9 mouse cellular contexts compared by ENCODE assay signal in the genomic region with DNA sequence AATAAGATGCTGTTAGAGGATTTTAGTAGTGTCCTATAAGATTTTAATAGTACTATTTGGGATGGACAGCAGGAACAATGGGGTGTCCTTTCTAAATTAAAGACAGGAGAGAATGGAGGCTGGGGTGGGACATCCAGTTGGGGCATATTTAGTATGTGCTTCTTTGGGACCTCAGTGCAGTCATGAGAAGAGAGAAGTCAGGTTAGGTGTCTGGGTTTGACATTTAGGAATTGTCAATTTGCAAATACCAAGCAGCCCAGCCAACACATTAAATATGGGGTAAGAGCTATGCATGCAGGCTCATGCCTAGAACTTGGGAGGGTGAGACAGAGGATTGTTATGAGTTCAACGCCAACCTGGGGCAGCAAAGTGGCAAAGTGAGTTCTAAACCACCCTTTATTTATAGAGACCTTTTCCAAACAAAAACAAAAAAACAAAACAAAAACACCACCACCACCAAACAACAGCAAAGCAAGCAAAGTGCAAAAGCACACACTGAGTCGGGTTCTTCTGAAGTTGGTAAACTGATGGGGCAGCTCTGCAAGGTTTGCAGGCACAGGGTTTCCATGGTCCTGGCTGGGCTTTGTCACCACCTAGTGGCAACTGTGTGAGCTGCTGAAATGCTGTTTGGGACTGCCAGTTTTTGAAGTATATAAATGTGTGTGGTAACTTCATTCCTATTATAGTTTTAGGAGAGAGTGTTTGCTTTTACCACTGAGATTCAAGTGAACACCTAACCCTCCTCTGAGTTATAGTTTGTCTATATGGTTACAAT. TPM values are rescaled to one million over a fixed set of nuclear protein-coding genes. Genes with fewer than 3 reads are reported as not detected.
A peak's percentile ranks its signal among the peaks of the same experiment; 100 is the strongest.
DNase-seq lines count a peak whose midpoint lies in the region; ATAC-seq and TF ChIP-seq lines count a peak whose summit lies in the region.
"Had no signal": no experiment of that assay in that cellular context is flagged by ENCODE, and none has a peak within 500 bp of the region (broad histone marks: within the 10 kb centered on the region; RNA-seq: fewer than 3 reads in every experiment).

No protein-coding gene starts in this region.

- no peaks in the 10 kb centered on the region for H3K27me3 ChIP-seq in ES-Bruce4 (ENCODE audit: control insufficient read depth, insufficient read depth, low read length, poor library complexity, severe bottlenecking)
- H3K27me3 ChIP-seq in lung, postnatal 0 days (replicated peaks; ENCODE audit: insufficient read depth, low read length), result no peaks in the 10 kb centered on the region
- H3K27me3 ChIP-seq: limb, embryonic 15.5 days had no signal

- peak; percentile 89 for TF ChIP-seq CTCF in ES-Bruce4 (IDR thresholded peaks at IDR 0.05; ENCODE audit: low read depth, low read length)
- peak; percentile 97 for TF ChIP-seq CTCF in lung, postnatal 0 days (IDR thresholded peaks at IDR 0.05)

- no peak overlapping the region for H3K9ac ChIP-seq in ES-Bruce4 (ENCODE audit: low read depth, poor library complexity, severe bottlenecking)
- H3K9ac ChIP-seq in lung, postnatal 0 days (replicated peaks; ENCODE audit: low read depth), result no peak overlapping the region
- H3K9ac ChIP-seq: limb, embryonic 15.5 days had no signal

- no peak overlapping the region for H3K4me2 ChIP-seq in lung, postnatal 0 days (replicated peaks; ENCODE audit: low read depth, low read length)
- H3K4me2 ChIP-seq: limb, embryonic 15.5 days had no signal

- H3K9me3 ChIP-seq in ES-Bruce4 (replicated peaks; ENCODE audit: control insufficient read depth, insufficient read depth, low read length, poor library complexity, severe bottlenecking), result no peaks in the 10 kb centered on the region
- H3K9me3 ChIP-seq in lung, postnatal 0 days (ENCODE audit: low read length), result no peaks in the 10 kb centered on the region
- H3K9me3 ChIP-seq: limb, embryonic 15.5 days had no signal

- ATAC-seq in lung, postnatal 0 days, result peak; percentile 69

- no peak overlapping the region for H3K4me3 ChIP-seq in ES-Bruce4 (ENCODE audit: low read depth, low read length)
- no peak overlapping the region for H3K4me3 ChIP-seq in lung, postnatal 0 days (ENCODE audit: low read depth, low read length)
- H3K4me3 ChIP-seq: limb, embryonic 15.5 days had no signal

- WGBS in lung, postnatal 0 days, result 47% methylated on average over 2 of the region's 2 CpGs

- H3K4me1 ChIP-seq in ES-Bruce4 (ENCODE audit: control insufficient read depth, insufficient read depth, low read length), result no peaks in the 10 kb centered on the region
- no peaks in the 10 kb centered on the region for H3K4me1 ChIP-seq in lung, postnatal 0 days (ENCODE audit: insufficient read depth, low read depth, low read length)

- TF ChIP-seq EP300 in ES-Bruce4 (IDR thresholded peaks at IDR 0.05; ENCODE audit: insufficient read depth, low read depth, low read length), result 0 out of 2 replicates have a peak, but pooled peaks have one; percentile 27
- TF ChIP-seq EP300 in lung, postnatal 0 days (IDR thresholded peaks at IDR 0.05), result no peak

- TF ChIP-seq POLR2A in ES-Bruce4 (IDR thresholded peaks at IDR 0.05; ENCODE audit: insufficient read depth, low read length), result no peak

- peak; percentile 43 for DNase-seq in adrenal gland, adult 8-10 months
- DNase-seq in embryo, embryonic 9.5 days (ENCODE audit: extremely low spot score), result peak; percentile 69
- DNase-seq in heart, adult 9 months (ENCODE audit: low spot score in 2 of 2), result peak; percentile 39 to 72
- DNase-seq in kidney, postnatal 36 days, result peak; percentile 74 to 86
- peak; percentile 82 for DNase-seq in lung, postnatal 0 days (ENCODE audit: low spot score)
- peak; percentile 77 to 82 for DNase-seq in right cerebral cortex, postnatal 10 days (ENCODE audit: low spot score in 2 of 2)
- DNase-seq in yolk sac, embryonic 10.5 days (ENCODE audit: low spot score), result peak; percentile 42

- no peak overlapping the region for H3K27ac ChIP-seq in ES-Bruce4 (ENCODE audit: insufficient read depth, low read length)
- H3K27ac ChIP-seq in lung, postnatal 0 days (ENCODE audit: low read length), result no peak overlapping the region
- H3K27ac ChIP-seq: limb, embryonic 15.5 days had no signal

- no peaks in the 10 kb centered on the region for H3K36me3 ChIP-seq in ES-Bruce4 (ENCODE audit: control insufficient read depth, insufficient read depth, low read length, poor library complexity, severe bottlenecking)
- H3K36me3 ChIP-seq in lung, postnatal 0 days (ENCODE audit: insufficient read depth, low read length), result peaks cover 22% of the 10 kb centered on the region; the same call in 1 of the 2 replicates

RNA-seq across cellular contexts. Expression of gene Pcnx, which starts 55.5 kb away (rescaled TPM):
- polyA plus RNA-seq in ES-Bruce4 (2011; ENCODE audit: insufficient read depth, insufficient read length, low read depth, missing spikeins), result 18.5 and 24.4 TPM in 2 replicates
- total RNA-seq in adrenal gland, adult 8-10 months (2022), result 10 to 100 TPM; 56.1 to 89.3 (median 70.1) TPM
- polyA plus RNA-seq in lung, postnatal 0 days (2015; fragmentation: Nextera tagmentation; extraction: Ambion mirVana), result 12.8 and 13.5 TPM in 2 replicates
